Mouse (Mus musculus) kidney, adult 2 months (tissue): ENCODE data around the gene Sirt4.

Experiments
- CTCF ChIP-seq: fragments of 200-500 bp; conservative IDR thresholded peaks from 2 replicates; pipeline ENCODE4 v1.5.1; 2011; ENCODE audit warnings: low read depth, mild to moderate bottlenecking, control low read depth, low read length, moderate library complexity, mixed read lengths; ENCODE audit not compliant: insufficient read depth, insufficient read length
- POLR2A ChIP-seq: fragments of 200-500 bp; IDR thresholded peaks from one replicate; pipeline ENCODE4 v1.6.1; 2011; ENCODE audit warnings: low read depth, low read length, control low read depth

- no peak for TF ChIP-seq POLR2A
- TF ChIP-seq CTCF, result no peak
Measured at GRCm38 (mm10) chr5:115449247-115449646, 35.3 kb downstream of the Sirt4 start.
